Mouse (Mus musculus) cerebellum, adult 2 months (tissue): Measurements from ENCODE around the gene Acat3. TPM values are rescaled to one million over a fixed set of nuclear protein-coding genes. Genes with fewer than 3 reads are reported as not detected.
"Not testable (repeated sequence)": the region's sequence is repeated elsewhere in the genome, so short reads cannot be mapped to it uniquely, and the experiment has no call there.

Source experiments
- DNase-seq, 2 experiments: peaks; one replicate each; pipeline ENCODE4 v3.0.0; 2021
- H3K27ac ChIP-seq: fragments of 200-500 bp; 2 replicates; pipeline ENCODE4 v1.5.1; 2012; ENCODE audit warnings: low read length, control low read depth, inconsistent platforms; ENCODE audit not compliant: insufficient read depth
- H3K27me3 ChIP-seq: fragments of 200-500 bp; 2 replicates; pipeline ENCODE4 v1.6.1; 2012; ENCODE audit warnings: inconsistent platforms, mild to moderate bottlenecking, low read length, moderate library complexity; ENCODE audit not compliant: control insufficient read depth, insufficient read depth
- H3K4me1 ChIP-seq: fragments of 200-500 bp; 2 replicates; pipeline ENCODE4 v1.6.1; 2011; ENCODE audit warnings: low read length; ENCODE audit not compliant: control insufficient read depth, insufficient read depth
- H3K4me3 ChIP-seq: fragments of 200-500 bp; replicated peaks from 2 replicates; pipeline ENCODE3; 2011; ENCODE audit warnings: mild to moderate bottlenecking, low read depth, low read length, control low read depth; ENCODE audit not compliant: insufficient read depth
- CTCF ChIP-seq: fragments of 200-500 bp; IDR thresholded peaks from 2 replicates; pipeline ENCODE4 v1.5.1; 2011; ENCODE audit warnings: low read depth, mild to moderate bottlenecking, control low read depth, low read length, moderate library complexity, borderline replicate concordance; ENCODE audit not compliant: insufficient read depth
- POLR2A ChIP-seq: fragments of 200-500 bp; IDR thresholded peaks from 2 replicates; pipeline ENCODE4 v1.6.1; 2011; ENCODE audit warnings: low read length, control low read depth, borderline replicate concordance; ENCODE audit not compliant: insufficient read depth
- WGBS: fragments of 180-500 bp; shearing (Covaris S2); methylation state at CpG from one replicate; pipeline ENCODE4 v1.1.7; 2018; 5-methylcytosine and 5-hydroxymethylcytosine counted together
- polyA plus RNA-seq: library from polyadenylated mRNA; depleted of rRNA; stranded (reverse); fragments of >200 nt; gene quantifications from 2 replicates; pipeline ENCODE4 v1.2.3, GENCODE M21; 2012

The Acat3 gene
- polyA plus RNA-seq, 1 experiment: 1.7 TPM

- no peak overlapping the region for H3K27ac ChIP-seq
- TF ChIP-seq CTCF (no peak), POLR2A (no peak)
- WGBS: 83% methylated on average over 8 of the region's 8 CpGs
These were observed 30.0 kb downstream of the Acat3 start for GRCm38 (mm10) chr17:12910391-12910790.

GRCm38 (mm10) chr17:12909361-12910280, 30.8 kb downstream of the Acat3 start, which contains the start of gene Pnldc1:
TSS of gene Pnldc1 (minus strand) at chr17:12910230.
- no peaks in the 10 kb centered on the region for H3K27me3 ChIP-seq
- no peaks in the 10 kb centered on the region for H3K4me1 ChIP-seq
- TF ChIP-seq CTCF (no peak), POLR2A (no peak)
- WGBS: 82% methylated on average over 35 of the region's 35 CpGs
- no peak for DNase-seq
- no peak within 1 kb of the TSS for H3K4me3 ChIP-seq
- H3K27ac ChIP-seq: no peak within 1 kb of the TSS

More at GRCm38 (mm10) chr17:12910391-12910790, 30.0 kb downstream of the Acat3 start:
- no peak overlapping the region for H3K4me3 ChIP-seq
- H3K4me1 ChIP-seq: no peaks in the 10 kb centered on the region
- H3K27me3 ChIP-seq: no peaks in the 10 kb centered on the region
- no peak for DNase-seq

GRCm38 (mm10) chr17:12906436-12906835, 34.0 kb downstream of the Acat3 start:
- Histone ChIP-seq H3K4me3 (no peak overlapping the region), H3K27me3 (no peaks in the 10 kb centered on the region), H3K27ac (no peak overlapping the region), H3K4me1 (no peaks in the 10 kb centered on the region)
- TF ChIP-seq CTCF: no peak
- TF ChIP-seq POLR2A: no peak
- WGBS: 85% methylated on average over 9 of the region's 9 CpGs
- no peak for DNase-seq

- H3K4me3 ChIP-seq: no peak overlapping the region
- WGBS: 92% methylated on average over 4 of the region's 4 CpGs
- no peaks in the 10 kb centered on the region for H3K27me3 ChIP-seq
- no peak overlapping the region for H3K27ac ChIP-seq
- DNase-seq: no peak
- H3K4me1 ChIP-seq: no peaks in the 10 kb centered on the region
- TF ChIP-seq POLR2A: no peak
These were observed 34.6 kb downstream of the Acat3 start for GRCm38 (mm10) chr17:12905810-12906209.

- WGBS: 79% methylated on average over 1 of the region's 1 CpGs
- Histone ChIP-seq H3K4me3 (no peak overlapping the region), H3K4me1 (no peaks in the 10 kb centered on the region), H3K27me3 (no peaks in the 10 kb centered on the region), H3K27ac (no peak overlapping the region)
- TF ChIP-seq POLR2A (no peak), CTCF (no peak)
- no peak for DNase-seq
These were observed 36.1 kb downstream of the Acat3 start for GRCm38 (mm10) chr17:12904349-12904748.

- TF ChIP-seq POLR2A: no peak
- TF ChIP-seq CTCF: no peak
- WGBS: 43% methylated on average over 11 of the region's 12 CpGs
- H3K27ac ChIP-seq: no peak overlapping the region
- no peak overlapping the region for H3K4me3 ChIP-seq
- no peaks in the 10 kb centered on the region for H3K27me3 ChIP-seq
- DNase-seq: no peak
- H3K4me1 ChIP-seq: no peaks in the 10 kb centered on the region
These were observed 36.7 kb downstream of the Acat3 start for GRCm38 (mm10) chr17:12903372-12904333.

- no peaks in the 10 kb centered on the region for H3K4me1 ChIP-seq
- TF ChIP-seq POLR2A: no peak
- TF ChIP-seq CTCF: no peak
- WGBS: 94% methylated on average over 6 of the region's 6 CpGs
- H3K4me3 ChIP-seq: no peak overlapping the region
- DNase-seq: no peak
- H3K27me3 ChIP-seq: no peaks in the 10 kb centered on the region
- no peak overlapping the region for H3K27ac ChIP-seq
These were observed 38.1 kb downstream of the Acat3 start for GRCm38 (mm10) chr17:12902291-12902690.

- H3K4me3 ChIP-seq, DNase-seq, H3K4me1 ChIP-seq, H3K27ac ChIP-seq, H3K27me3 ChIP-seq: not testable (repeated sequence)
- 22% methylated on average over 2 of the region's 2 CpGs for WGBS
These were observed 41.8 kb downstream of the Acat3 start for GRCm38 (mm10) chr17:12898607-12899006.
